Mouse (Mus musculus): Measurements from ENCODE around the gene Tmem131l. TPM values are rescaled to one million over a fixed set of nuclear protein-coding genes. Genes with fewer than 3 reads are reported as not detected.
A peak's percentile ranks its signal among the peaks of the same experiment; 100 is the strongest.

The Tmem131l gene
- total RNA-seq, 1 experiment, result 31.5 TPM

DNA sequence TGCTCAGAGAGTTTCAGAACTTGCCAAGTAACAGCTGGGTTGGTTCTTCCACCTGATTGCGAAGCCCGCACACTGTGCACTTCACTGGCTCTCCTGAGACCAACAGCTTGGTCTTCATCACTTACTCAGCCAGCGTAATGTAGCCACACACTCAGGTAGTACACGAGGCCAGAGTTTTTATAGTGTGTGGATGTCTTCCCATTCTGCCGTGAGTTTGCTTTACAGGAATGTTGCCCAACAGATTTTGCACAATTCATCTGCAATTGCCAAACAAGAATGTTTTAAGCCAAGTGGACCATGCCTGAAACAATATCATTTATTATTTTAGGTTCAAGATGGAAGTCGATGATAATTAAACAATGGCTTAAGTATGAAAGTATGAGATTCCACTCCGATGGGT, 180.4 kb downstream of the Tmem131l start:
- no peak overlapping the region for H3K9ac ChIP-seq (ENCODE audit: insufficient read depth, low read depth, low read length, poor library complexity, severe bottlenecking)
- peaks cover 3 to 5% of the 10 kb centered on the region in 2 experiments; a peak in 3 of 4 replicates for H3K4me1 ChIP-seq (ENCODE audit: control insufficient read depth in 2 of 2, insufficient read depth in 2 of 2, low read length in 2 of 2, poor library complexity in 1 of 2)
- no peaks in the 10 kb centered on the region for H3K9me3 ChIP-seq (ENCODE audit: control insufficient read depth, insufficient read depth, low read depth, low read length)
- in situ Hi-C loops (cut with MboI; ENCODE audit: low sequenced_read_pairs in 2 of 2, unreplicated experiment in 2 of 2), result no loop called here
- TF ChIP-seq ZNF384 (IDR thresholded peaks at IDR 0.05; ENCODE audit: low read depth, low read length), result no peak
- no peak overlapping the region for H3K27ac ChIP-seq (ENCODE audit: insufficient read depth, low read depth, low read length, poor library complexity, severe bottlenecking)
- no peaks in the 10 kb centered on the region for H3K36me3 ChIP-seq (ENCODE audit: control insufficient read depth, insufficient read depth, low read length, poor library complexity, severe bottlenecking)
- H3K4me3 ChIP-seq (ENCODE audit: insufficient read depth in 1 of 2, low read depth in 1 of 2, low read length in 2 of 2, poor library complexity in 1 of 2, severe bottlenecking in 1 of 2), result no peak overlapping the region
- DNase-seq (ENCODE audit: low read depth, low spot score), result no peak

DNA sequence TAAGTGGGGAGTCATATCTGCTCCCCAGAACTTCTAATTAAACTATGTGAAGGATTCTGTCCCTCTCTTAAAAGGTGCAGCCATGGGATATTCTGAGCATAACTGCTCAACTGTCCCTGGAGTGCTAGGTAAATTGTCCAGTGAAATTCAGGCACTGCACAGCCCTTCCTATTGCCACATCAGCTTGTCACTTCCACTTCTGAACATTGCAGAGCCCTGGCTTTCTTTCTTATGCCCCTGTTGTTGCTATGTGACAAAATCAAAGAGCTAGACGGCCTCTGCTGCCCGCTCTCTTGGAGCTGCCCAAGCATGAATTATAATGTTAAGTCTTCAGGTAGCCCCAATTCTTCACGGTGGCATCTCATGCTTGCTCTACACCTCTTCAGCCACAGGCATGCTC, 180.9 kb downstream of the Tmem131l start:
- Histone ChIP-seq H3K27ac (ENCODE audit: insufficient read depth, low read depth, low read length, poor library complexity, severe bottlenecking) (no peak overlapping the region), H3K4me3 (ENCODE audit: insufficient read depth in 1 of 2, low read depth in 1 of 2, low read length in 2 of 2, poor library complexity in 1 of 2, severe bottlenecking in 1 of 2) (no peak overlapping the region), H3K36me3 (ENCODE audit: control insufficient read depth, insufficient read depth, low read length, poor library complexity, severe bottlenecking) (no peaks in the 10 kb centered on the region), H3K4me1 (ENCODE audit: control insufficient read depth in 2 of 2, insufficient read depth in 2 of 2, low read length in 2 of 2, poor library complexity in 1 of 2) (peaks cover under 1 to 3% of the 10 kb centered on the region in 2 experiments; a peak in 3 of 4 replicates), H3K9ac (ENCODE audit: insufficient read depth, low read depth, low read length, poor library complexity, severe bottlenecking) (no peak overlapping the region), H3K9me3 (ENCODE audit: control insufficient read depth, insufficient read depth, low read depth, low read length) (no peaks in the 10 kb centered on the region)
- TF ChIP-seq ZNF384 (IDR thresholded peaks at IDR 0.05; ENCODE audit: low read depth, low read length), result no peak
- no peak for TF ChIP-seq CHD2 (IDR thresholded peaks at IDR 0.05; ENCODE audit: low read depth, low read length)
- no peak for TF ChIP-seq HCFC1 (IDR thresholded peaks at IDR 0.05; ENCODE audit: borderline replicate concordance, insufficient read depth, low read length)
- no peak for TF ChIP-seq ZC3H11A (IDR thresholded peaks at IDR 0.05; ENCODE audit: borderline replicate concordance, low read depth, low read length)
- TF ChIP-seq MAFK (IDR thresholded peaks at IDR 0.05; ENCODE audit: insufficient read depth, low read depth, low read length), result no peak
- in situ Hi-C loops (cut with MboI; ENCODE audit: low sequenced_read_pairs in 2 of 2, unreplicated experiment in 2 of 2), result no loop called here
- no peak for DNase-seq (ENCODE audit: low read depth, low spot score)

DNA sequence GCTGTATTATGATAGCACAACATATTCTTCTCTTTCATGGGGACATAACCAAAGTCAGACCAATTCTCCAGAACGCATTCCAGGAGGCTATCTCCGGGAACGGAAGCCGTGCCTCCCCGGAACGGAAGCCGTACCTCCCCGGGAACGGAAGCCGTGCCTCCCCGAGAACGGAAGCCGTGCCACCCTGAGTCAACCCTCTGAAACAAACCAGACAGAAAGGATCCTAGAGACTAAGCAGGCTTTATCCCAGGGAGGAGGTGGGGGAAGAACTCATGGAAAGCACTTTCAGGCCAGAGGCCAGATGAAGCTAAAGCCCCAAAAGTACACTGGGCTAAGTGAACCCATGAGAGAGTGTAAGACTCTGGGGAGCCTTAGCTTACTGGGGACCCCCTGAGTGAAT, 182.4 kb downstream of the Tmem131l start:
- no peak for DNase-seq (ENCODE audit: low read depth, low spot score)
- peaks cover 0 to 2% of the 10 kb centered on the region in 2 experiments; a peak in 2 of 4 replicates for H3K4me1 ChIP-seq (ENCODE audit: control insufficient read depth in 2 of 2, insufficient read depth in 2 of 2, low read length in 2 of 2, poor library complexity in 1 of 2)
- in situ Hi-C loops (cut with MboI; ENCODE audit: low sequenced_read_pairs in 2 of 2, unreplicated experiment in 2 of 2), result no loop called here
- no peaks in the 10 kb centered on the region for H3K36me3 ChIP-seq (ENCODE audit: control insufficient read depth, insufficient read depth, low read length, poor library complexity, severe bottlenecking)
- H3K9me3 ChIP-seq (ENCODE audit: control insufficient read depth, insufficient read depth, low read depth, low read length), result no peaks in the 10 kb centered on the region
- H3K27ac ChIP-seq (ENCODE audit: insufficient read depth, low read depth, low read length, poor library complexity, severe bottlenecking), result peak overlapping the region; percentile 24; the same call in 1 of the 2 replicates
- H3K9ac ChIP-seq (ENCODE audit: insufficient read depth, low read depth, low read length, poor library complexity, severe bottlenecking), result peak overlapping the region; percentile 30; the same call in 1 of the 2 replicates
- TF ChIP-seq HCFC1 (IDR thresholded peaks at IDR 0.05; ENCODE audit: borderline replicate concordance, insufficient read depth, low read length) (no peak), CHD2 (IDR thresholded peaks at IDR 0.05; ENCODE audit: low read depth, low read length) (no peak), ZC3H11A (IDR thresholded peaks at IDR 0.05; ENCODE audit: borderline replicate concordance, low read depth, low read length) (no peak)
- peak overlapping the region; percentile 48 to 50; a peak in 3 of 4 replicates for H3K4me3 ChIP-seq (ENCODE audit: insufficient read depth in 1 of 2, low read depth in 1 of 2, low read length in 2 of 2, poor library complexity in 1 of 2, severe bottlenecking in 1 of 2)

DNA sequence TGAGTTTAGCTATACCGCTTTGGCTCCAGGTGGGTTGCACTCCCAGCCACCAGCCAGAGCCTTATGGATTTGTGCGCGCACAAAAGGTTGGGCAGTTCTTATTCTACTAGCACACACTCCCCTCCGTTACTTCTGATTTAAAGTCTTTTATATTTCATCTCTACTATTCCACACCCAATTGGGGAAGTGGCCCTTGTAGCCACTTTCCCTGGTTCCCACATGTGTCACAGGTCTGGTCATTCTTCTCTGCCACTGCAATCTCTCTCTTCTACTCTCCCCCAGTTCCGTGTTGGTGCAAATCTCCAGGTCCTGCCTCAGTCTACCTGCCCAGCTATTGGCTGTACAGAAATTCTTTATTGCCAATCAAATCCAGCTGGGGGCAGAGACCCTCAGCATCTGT, 184.3 kb downstream of the Tmem131l start:
- no peak overlapping the region for H3K27ac ChIP-seq (ENCODE audit: insufficient read depth, low read depth, low read length, poor library complexity, severe bottlenecking)
- no peak overlapping the region for H3K9ac ChIP-seq (ENCODE audit: insufficient read depth, low read depth, low read length, poor library complexity, severe bottlenecking)
- H3K4me1 ChIP-seq (ENCODE audit: control insufficient read depth in 2 of 2, insufficient read depth in 2 of 2, low read length in 2 of 2, poor library complexity in 1 of 2), result peaks cover under 1 to 4% of the 10 kb centered on the region in 2 experiments; a peak in 3 of 4 replicates
- DNase-seq (ENCODE audit: low read depth, low spot score), result no peak
- in situ Hi-C loops (cut with MboI; ENCODE audit: low sequenced_read_pairs in 2 of 2, unreplicated experiment in 2 of 2), result no loop called here
- H3K4me3 ChIP-seq (ENCODE audit: insufficient read depth in 1 of 2, low read depth in 1 of 2, low read length in 2 of 2, poor library complexity in 1 of 2, severe bottlenecking in 1 of 2), result no peak overlapping the region
- no peaks in the 10 kb centered on the region for H3K9me3 ChIP-seq (ENCODE audit: control insufficient read depth, insufficient read depth, low read depth, low read length)
- H3K36me3 ChIP-seq (ENCODE audit: control insufficient read depth, insufficient read depth, low read length, poor library complexity, severe bottlenecking), result no peaks in the 10 kb centered on the region
- TF ChIP-seq ZC3H11A (IDR thresholded peaks at IDR 0.05; ENCODE audit: borderline replicate concordance, low read depth, low read length) (no peak), CHD2 (IDR thresholded peaks at IDR 0.05; ENCODE audit: low read depth, low read length) (no peak), ZNF384 (IDR thresholded peaks at IDR 0.05; ENCODE audit: low read depth, low read length) (no peak), MAFK (IDR thresholded peaks at IDR 0.05; ENCODE audit: insufficient read depth, low read depth, low read length) (no peak), HCFC1 (IDR thresholded peaks at IDR 0.05; ENCODE audit: borderline replicate concordance, insufficient read depth, low read length) (no peak)

DNA sequence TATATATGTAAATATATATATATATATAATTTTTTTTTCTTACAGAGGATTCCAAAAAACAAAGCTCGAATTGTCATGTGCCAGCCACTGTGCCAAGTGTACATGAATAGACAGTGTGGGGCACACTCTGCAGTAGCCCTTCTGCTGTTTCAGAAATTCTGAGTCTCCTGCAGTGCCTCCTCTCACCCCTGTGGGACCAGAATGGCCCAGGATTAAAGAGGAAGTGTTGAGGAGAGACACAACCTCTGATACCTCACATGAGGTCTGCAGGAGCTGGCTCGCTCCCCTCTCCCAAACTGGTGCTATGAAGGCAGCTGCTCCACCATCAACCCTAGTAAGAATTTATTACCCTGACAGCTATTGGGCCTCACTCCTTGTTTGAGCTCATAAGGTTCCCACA, 190.6 kb downstream of the Tmem131l start:
- Histone ChIP-seq H3K9me3 (ENCODE audit: control insufficient read depth, insufficient read depth, low read depth, low read length) (no peaks in the 10 kb centered on the region), H3K27ac (ENCODE audit: insufficient read depth, low read depth, low read length, poor library complexity, severe bottlenecking) (no peak overlapping the region), H3K4me3 (ENCODE audit: insufficient read depth in 1 of 2, low read depth in 1 of 2, low read length in 2 of 2, poor library complexity in 1 of 2, severe bottlenecking in 1 of 2) (no peak overlapping the region), H3K4me1 (ENCODE audit: control insufficient read depth in 2 of 2, insufficient read depth in 2 of 2, low read length in 2 of 2, poor library complexity in 1 of 2) (peaks cover 0 to 4% of the 10 kb centered on the region in 2 experiments; a peak in 1 of 4 replicates), H3K36me3 (ENCODE audit: control insufficient read depth, insufficient read depth, low read length, poor library complexity, severe bottlenecking) (no peaks in the 10 kb centered on the region), H3K9ac (ENCODE audit: insufficient read depth, low read depth, low read length, poor library complexity, severe bottlenecking) (no peak overlapping the region)
- no peak for DNase-seq (ENCODE audit: low read depth, low spot score)
- in situ Hi-C loops (cut with MboI; ENCODE audit: low sequenced_read_pairs in 2 of 2, unreplicated experiment in 2 of 2), result no loop called here
- TF ChIP-seq CHD2 (IDR thresholded peaks at IDR 0.05; ENCODE audit: low read depth, low read length) (no peak), MAFK (IDR thresholded peaks at IDR 0.05; ENCODE audit: insufficient read depth, low read depth, low read length) (no peak)

Other genes with a start within 250 kb of the Tmem131l start
- gene Tlr2, start 198.4 kb downstream of the Tmem131l start, total RNA-seq (2012; rRNA removed), result 11.8 and 13.8 TPM in 2 replicates
- gene Mnd1, start 115.6 kb upstream of the Tmem131l start, total RNA-seq (2012; rRNA removed), result 28.1 and 31.9 TPM in 2 replicates
- gene Gm6525, start 133.9 kb upstream of the Tmem131l start, total RNA-seq (2012; rRNA removed), result 0.27 and 0.48 TPM in 2 replicates

All from ES-E14 (cell line).